Mouse (Mus musculus): ENCODE measurements around the gene Pi4kb.

Gene Pi4kb

DNA sequence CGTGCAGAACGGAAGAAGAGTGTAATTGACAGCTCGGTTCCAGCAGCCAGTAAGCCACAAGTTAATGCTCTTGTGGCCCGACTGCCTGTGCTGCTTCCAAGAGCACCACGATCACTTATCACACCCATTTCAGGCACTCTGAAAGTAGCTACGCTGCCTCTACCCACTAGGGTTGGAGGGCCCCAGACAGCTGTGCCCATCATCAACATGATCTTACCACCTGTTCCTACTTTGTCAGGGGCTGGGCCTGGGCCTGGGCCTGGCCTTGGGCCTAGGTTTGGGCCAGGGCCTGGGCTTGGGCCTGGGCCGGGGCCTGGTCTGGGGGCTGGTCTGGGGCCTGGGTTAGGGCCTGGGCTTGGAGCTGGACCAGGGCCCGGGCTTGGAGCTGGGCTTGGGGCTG, 16.2 kb upstream of the Pi4kb start:
- no peak for DNase-seq

DNA sequence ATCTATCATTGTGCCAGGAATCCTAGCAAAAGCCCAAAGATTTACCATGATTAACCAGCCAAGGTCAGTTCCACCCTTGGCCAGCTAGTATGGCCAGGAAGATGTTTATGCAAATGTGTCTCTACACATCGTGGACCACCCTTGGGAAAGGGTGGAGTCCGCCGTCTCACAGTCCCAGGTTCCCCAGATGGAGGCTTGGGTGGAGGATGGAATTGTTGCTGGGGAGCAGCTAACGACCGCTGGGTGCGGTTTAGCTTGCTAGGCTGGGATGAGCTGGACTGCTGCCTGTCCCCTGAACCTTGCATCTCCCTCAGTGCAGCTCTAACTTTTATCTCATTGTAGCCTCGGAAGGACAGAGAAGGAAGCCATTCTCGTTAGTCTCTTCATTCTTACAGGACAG, 14.7 kb upstream of the Pi4kb start:
- DNase-seq, result no peak

DNA sequence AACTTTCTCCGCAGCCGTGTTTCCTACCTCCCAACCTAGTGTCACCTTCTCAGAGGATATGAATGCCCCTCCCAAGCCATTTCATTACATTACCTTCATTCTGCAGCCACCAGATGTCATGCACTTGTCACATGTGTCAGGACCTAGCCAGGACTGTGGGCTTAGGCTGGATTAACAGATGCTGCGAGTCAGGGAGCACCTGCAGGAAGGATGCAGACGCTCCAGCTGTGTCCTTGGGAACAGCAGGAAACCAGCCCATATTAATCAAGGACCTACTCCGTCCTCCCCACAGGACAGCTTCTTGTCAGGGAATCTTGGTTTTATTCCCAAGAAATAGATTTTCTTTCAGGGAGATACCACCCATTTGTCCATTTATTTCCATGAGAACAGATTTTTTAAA, 14.2 kb upstream of the Pi4kb start:
- no peak for DNase-seq

DNA sequence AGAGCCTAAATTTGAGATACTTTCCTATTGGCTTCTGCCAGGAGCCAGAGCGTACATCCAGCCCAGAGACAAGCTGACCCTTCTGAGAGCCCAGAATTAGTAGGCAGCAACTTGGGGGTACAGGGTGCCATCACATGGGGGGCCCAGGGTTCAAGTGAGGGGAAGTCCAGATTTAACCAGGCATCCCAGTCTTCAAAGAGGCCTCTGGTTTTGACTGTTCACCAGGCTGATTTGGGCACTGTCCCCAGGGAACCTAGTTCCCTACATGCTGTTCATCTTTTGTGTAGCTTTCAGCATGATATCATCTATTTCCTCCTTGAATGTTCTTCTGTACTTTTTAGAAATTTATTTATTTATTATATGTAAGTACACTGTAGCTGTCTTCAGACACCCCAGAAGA, 9.5 kb upstream of the Pi4kb start:
- DNase-seq, result no peak

DNA sequence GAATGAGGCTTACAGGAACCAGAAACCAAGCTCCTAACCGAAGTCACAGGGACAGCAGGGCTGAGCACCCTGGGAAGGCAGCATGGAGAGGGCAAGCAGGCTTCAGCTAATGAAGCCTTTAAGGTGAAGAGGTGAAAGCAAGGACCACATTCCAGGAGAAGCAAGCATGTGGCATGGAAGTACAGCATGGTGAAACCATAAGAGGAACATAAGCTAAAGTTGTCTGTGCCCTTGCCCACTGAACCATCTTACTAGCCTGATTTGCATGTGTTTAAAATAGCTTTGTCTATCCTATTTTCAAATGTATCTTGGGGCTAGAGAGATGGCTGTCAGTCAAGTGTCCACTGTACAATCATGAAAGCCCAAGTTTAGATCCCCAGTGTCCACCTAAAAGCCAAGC, 8.7 kb upstream of the Pi4kb start:
- no peak for DNase-seq

DNA sequence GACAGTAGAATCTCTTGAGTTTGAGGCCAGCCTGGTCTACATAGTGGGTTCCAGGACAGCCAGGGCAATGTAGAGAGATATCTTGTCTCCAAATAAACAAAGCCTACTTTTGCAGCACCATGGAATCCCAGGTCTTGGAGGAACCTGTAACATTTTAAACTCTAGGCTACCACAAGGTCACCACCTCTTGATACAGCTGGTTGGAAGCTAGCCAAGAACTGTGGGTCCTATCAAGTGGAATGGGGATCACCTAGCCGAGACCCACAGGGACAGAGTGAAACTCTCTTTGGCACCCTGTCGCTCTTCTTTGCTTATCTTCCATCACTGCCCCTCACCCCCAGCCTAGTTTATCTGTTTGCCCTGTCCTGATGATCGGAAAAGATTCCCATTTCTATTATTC, 2.0 kb upstream of the Pi4kb start:
- no peak for DNase-seq

DNA sequence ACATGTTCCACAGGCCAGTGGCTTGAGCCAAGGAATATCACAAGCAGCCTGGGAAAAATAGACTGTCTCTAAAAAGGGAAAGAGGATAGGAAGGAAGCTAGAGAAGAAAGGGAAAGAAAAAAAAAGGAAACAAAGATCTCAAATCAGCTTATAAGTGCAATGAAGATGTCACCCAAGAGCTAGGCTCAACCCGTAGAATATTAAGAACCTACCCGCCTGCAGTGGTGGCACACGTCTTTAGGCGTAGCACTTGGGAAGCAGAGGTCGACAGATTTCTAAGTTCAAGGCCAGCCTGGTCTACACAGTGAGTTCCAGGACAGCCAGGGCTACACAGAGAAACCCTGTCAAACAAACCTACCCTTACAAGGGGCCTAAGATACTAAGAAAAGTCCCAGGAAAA, 911 bp upstream of the Pi4kb start:
- DNase-seq, result no peak

DNA sequence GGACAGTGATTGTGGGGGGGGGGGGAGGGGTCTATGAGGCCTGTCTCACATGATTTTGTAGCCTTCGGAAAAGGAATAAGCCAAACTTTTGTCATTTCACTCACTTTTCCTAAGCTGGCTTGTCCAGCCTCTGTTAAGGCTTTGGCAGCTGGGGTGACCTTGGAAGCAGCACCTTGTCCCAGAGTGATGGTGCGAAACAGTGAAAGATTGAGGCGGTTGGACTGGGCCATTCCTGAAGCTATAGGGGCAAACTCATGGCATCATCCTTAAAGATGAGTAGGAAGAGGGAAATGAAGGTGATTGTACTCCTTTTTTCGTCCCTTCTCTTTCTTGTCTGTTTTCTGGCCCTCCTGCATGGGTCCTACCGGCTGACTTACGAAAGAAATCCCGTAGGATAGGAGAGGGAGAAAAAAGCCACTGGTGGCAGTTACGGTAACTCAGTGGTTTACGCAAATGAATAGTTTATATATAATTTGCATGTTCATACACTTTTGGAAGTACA, 454 bp upstream of the Pi4kb start:
- DNase-seq, result no peak

DNA sequence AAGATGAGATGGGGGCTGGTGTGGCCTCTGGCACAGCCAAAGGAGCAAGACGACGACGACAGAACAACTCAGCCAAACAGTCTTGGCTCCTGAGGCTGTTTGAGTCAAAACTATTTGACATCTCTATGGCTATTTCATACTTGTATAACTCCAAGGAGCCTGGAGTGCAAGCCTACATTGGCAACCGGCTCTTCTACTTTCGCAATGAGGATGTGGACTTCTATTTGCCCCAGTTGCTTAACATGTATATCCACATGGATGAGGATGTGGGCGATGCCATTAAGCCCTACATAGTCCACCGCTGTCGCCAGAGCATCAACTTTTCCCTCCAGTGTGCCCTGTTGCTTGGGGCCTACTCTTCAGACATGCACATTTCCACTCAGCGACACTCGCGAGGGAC, 9.8 kb downstream of the Pi4kb start:
- DNase-seq, result no peak

DNA sequence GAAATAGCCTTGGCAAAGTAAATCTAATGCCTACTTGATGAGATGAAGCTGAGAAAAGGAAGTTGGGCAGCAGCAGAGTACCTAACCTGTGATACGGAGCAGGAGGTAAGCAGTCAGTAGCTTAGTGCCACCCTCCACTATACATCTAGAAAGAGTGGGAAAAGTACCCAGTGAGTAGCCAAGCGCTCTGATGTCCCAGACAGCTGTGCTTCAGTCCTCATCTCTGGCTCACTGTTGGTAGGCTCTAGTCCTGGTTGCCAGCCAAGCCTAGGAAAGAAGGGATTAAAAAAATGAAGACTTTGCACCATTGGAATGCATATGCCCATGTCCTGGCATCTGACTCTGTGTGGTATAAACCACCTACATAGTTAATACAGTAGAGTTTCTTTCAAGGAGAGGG, 11.0 kb downstream of the Pi4kb start:
- no peak for DNase-seq

DNA sequence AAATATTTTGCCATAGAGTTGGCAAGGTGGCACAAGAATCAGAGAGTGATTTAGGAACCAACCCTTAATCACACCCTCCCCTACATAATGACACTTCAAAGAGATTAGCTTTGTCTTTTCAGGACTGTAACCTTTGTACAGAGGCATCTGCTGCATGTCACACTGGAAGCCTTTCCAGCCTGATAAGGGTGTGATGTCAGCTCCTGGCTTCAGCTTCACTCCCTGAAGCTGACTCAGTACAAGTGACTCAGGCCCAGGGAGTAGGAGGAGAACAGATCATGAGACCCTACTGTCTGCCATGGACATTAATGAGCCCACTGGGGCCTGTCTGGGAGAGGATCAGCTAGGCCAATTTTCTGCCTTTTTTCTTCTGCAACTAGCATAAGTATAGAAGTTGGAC, 13.0 kb downstream of the Pi4kb start:
- DNase-seq, result no peak

DNA sequence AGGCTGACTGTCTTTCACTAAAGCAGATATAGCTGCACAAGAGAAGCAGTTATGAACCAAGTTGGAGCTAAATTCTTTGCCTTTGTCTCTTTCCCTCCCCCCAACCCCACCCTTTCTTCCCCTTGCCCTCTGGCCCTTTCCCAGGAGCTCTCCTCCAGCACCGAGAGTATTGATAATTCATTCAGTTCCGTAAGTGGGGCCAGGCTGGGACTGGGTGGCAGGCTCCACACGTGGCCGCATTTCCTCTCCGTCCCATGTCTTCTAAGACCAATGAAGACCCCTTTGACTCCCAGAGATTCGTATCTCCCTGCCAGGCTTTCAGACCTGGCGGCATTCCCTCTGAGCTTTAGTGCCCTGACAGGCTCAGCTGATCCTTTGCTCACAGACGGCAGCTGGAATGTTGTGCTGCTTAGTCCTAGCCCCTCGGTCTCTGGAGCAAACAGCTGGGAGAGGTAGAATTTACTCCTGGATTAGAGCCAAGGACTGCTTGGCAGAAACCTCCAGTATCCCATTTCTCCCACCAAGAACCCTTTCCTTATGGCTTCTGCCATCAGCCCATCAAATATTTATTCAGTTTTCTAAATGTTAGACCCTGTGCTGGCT, 14.7 kb downstream of the Pi4kb start:
- DNase-seq, result no peak

DNA sequence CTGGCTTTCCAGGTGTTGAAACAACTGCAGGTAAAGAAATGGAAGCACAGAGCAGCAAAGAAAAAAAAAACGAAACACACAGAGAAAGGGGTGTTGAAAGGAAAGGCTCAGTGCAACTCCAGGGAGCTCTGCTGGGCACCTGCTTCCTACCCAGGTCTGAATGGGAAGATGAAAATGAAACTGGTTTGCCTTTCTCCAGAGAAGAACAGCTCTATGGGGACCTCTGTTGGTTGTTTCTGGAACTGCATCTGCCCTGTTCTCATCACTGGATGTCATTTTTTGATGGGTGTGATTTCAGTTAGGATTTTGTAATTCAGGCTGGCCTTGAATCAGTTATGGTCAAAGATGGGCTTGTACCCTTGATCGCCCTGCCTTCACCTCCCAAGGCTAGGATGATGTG, 22.4 kb downstream of the Pi4kb start:
- DNase-seq, result peak; percentile 93 to 97

DNA sequence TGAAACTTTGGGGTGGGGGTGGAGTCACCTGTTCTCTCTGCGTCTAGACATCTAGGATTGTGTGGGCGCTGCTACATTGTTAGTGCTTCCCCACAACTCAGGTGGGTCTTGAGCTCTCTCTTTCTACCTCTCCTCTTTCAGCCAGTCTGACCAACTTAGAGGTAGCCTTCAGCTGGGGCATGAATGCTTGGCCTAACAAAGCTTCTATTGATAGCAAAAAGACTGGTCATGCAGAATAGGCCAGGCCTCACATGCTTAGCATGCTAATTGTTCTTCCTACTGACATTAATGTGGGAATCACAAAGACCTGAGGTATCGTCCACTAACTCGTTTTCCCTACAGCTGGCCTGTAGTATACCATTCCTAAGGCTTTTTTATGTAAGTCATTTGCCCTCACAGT, 28.0 kb downstream of the Pi4kb start:
- peak in 1 of 2 experiments; percentile 5 for DNase-seq

DNA sequence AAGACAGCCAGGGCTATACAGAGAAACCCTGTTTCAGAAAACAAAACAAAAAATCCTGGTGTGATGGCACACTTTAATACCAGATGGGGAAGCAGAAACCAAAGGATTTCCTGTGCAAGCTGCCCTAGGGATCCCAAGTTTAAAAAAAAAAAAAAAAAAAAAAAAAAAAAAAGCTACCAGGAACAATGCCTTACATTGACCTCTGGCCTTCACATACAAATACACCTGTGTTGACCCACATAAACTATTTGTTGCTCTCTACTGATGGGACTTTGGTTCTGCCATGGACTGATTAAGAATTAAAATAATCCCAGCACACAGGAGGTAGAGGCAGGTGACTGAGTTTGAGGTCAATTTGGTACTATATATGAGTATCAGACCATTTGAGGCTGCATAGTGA, 28.7 kb downstream of the Pi4kb start:
- DNase-seq, result no peak

DNA sequence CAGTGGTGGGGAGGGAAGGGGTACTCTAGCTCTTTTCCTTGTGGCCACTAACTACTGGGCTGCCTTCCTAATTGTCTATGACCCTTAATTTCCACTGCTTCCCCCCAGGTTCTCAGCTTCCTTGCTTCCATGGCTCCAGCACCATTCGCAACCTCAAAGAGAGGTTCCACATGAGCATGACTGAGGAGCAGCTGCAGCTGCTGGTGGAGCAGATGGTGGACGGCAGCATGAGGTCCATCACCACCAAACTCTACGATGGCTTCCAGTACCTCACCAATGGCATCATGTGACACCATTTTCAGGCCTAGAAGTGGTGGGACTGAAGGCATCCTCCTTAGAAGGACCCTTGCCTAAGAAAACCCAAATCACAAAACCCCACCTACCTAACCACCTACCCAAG, 31.1 kb downstream of the Pi4kb start:
- peak in 1 of 2 experiments; percentile 50 for DNase-seq

DNA sequence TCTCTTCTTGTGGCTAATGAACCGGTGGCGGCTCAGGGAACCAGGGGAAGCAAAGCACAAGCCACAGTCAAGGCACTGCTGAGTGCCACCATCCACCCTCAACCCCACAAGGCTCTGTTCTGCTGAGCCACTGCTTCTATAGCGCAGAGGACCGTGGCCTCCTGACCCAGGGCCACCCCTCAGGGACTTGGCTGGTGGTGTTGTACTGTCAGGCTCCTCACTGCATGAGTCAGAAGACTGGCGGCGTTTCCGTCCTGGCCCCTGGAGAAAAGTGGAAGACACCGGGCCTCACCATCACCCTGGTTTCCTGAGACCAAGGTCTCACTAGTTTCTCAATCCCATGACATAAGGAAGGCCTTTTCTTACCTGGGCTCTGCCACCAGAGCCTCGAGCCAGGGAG, 33.2 kb downstream of the Pi4kb start:
- DNase-seq, result no peak

DNA sequence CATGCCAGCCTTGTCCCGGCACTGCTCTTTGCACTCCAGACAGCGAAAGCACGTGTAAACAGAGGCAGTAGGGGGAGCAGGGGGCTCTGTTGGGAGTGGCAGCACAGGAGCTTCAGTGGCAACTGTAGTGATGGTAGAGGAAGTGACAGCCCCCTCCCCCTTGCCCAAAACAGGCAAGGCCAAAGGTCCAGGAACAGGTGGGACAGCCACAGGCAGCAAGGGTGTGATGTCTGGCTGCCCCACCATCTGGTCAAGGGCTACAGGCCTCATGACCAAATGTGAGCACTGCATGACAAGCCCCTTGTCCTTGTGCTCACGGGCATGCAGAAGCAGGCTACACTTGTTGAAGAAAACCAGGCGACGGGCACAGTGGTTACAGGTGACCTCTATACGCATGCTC, 35.9 kb downstream of the Pi4kb start:
- DNase-seq, result peak in 1 of 2 experiments; percentile 58

DNA sequence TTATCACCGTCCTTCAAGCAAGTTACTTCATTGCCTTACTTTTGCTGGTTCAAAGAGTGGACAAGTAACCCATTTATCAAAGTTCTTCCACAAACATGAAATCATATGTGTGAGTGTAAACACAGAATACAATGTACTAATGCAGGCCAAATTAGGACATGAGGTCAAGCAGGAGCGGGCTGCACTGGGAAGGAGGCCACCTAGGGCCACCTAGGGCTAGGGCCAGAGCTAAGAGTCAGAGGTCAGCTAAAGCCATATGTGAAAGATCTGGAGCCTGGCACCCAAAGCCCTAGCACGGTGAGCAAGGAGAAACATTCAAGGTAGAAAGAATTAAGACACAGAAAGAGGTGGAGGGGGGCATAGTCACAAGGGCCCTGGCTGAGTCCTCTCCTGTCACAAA, 38.5 kb downstream of the Pi4kb start:
- DNase-seq, result peak in 1 of 2 experiments; percentile 12

DNA sequence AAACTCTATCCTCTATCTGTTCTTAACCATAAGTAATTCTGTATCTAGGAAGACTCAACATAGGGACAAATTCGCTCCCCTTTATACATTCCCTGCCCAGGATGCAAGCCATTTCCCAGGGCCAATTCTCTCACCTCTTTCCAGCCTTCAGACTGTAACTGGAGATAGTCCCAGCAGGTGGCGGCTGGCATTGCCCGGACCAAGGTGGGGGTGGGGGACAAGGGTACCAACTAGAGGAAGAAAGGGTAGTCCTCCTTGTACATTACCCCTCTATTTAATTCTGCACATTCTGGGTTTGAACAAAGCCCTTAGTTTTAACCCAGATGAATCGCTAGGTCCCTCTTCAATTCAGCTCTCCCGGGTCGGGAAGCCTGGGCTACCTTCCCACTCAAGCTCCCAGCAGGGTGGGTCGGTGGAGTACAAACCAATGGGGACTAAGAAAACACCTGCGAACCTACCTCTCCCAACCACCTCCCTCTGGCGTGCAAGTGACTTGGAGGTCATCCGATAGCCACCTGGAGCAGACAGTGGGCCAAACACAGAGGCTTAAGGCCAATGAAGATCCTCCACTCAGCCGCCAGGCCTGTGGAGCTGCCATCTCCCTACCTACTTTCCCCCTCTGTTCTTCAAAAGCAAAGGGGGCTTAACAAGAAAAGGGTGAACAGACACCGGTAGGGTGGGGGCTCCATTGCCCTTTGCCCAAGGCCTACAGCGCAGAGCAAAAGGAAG, 39.3 kb downstream of the Pi4kb start:
- DNase-seq, result peak; percentile 82 to 85

DNA sequence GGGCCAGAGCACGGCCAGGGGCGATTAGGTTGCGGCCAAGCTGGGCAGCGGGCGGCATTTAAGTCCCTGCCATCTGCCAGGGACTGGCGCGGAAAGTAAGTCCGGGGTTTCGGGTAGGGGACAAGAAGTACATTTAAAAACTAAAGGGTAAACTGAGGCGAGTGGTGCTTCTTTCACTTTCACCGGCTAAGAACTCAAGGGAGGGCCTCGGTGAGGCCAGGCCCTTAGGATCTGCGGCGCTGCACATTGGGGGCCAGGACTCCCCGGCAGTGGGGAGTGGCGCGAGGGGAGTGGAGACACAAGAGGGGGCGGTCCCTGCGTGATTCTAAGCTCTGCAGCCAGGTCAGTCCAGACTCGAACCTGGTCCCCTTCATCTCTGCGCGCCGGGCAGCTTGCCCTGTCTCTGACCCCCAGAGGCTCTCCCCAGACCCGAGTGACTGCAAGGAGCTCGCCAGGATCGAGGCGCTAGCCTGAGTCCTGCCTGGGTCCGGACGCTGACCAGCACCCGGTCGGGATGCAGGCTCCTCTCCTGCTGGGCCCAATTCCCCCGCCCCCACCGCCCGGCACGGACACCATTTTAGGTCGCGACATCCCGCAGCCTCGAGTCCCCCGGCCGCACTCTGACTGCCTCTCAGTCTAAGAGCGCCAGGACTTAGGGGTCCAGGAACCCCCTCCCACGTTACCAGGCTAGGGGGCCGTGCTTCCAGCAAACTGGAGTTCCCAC, 40.1 kb downstream of the Pi4kb start:
- DNase-seq, result peak; percentile 80 to 81

DNA sequence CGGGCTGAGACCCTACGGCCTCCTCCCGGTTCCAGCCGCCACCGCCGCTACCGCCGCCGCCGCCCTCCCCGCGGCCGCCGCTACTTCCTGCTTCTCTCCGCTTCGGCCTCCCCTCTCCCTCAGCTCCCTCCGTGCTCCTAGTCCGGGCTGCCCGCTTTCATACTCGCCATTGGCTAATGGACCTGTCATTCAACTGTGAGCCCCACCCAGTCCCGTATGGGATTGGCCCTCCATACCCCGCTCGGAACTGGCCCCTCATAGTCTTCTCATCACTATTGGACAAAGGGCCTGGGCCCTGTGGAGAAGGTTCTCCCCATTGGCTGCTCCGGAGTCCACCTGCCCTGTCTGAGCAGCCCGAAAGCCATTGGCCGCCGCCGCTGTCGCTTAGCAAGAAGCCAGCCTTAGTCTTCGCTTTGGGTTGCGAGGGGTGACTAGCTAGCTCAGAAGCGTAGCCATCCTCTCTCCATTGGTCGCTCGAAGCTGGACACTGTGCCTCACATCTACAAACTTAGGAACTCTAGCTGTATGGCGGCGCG, 40.9 kb downstream of the Pi4kb start, which contains the start of gene Zfp687:
Zfp687 (minus strand) TSS at position 112 of the 536 bp plus-strand sequence.
- peak; percentile 100 for DNase-seq

DNA sequence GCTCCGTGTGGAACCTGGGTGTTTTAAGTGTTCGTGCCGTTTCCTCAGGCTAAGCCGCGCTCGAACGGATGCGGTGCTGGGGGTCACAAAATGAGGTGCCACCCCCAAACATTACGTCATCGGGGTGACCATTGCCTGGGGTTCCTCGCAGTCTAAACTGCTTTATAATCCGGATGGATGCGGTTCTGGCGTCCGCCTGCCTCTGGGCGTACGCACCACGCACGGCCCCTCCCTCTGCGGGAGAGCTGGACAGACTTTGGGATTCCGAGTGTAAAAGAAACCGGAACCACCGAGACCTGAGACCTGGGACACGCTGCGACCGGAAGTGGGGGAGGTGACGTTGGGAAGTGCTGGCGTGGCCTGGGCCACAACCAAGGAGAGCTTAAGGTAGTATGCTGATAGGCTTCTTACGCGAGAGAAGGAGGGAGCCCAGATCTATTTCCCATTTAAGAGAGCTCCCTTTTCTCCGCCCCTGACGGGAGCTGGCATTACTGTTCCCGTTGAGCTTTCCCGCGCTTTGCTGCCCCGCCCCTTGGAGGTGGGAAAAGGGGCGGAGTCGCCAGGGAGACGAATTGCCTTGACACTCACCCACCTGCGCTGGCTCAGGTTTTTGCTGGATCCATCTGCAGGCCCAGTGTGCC, 41.5 kb downstream of the Pi4kb start:
- DNase-seq, result peak; percentile 98

Measured in cerebellum, postnatal 10 days (tissue).